Mouse (Mus musculus): ENCODE data around the gene Sfrp2. TPM values are rescaled to one million over a fixed set of nuclear protein-coding genes. Genes with fewer than 3 reads are reported as not detected.

The Sfrp2 gene
- polyA plus RNA-seq (2017; shearing (Covaris generic)) = 10 to 100 TPM in 1 of 2 experiments, 1 to 10 TPM in 1; 4.7 to 10.3 TPM

GRCm38 (mm10) chr3:83765871-83766725, at the start of gene Sfrp2:
Sfrp2 (plus strand) TSS chr3:83766321.
- peak; percentile 26 for ATAC-seq

GRCm38 (mm10) chr3:83717643-83718231, 48.4 kb upstream of the Sfrp2 start:
- no peak for ATAC-seq

- no peak for ATAC-seq
These were observed 47.5 kb upstream of the Sfrp2 start for GRCm38 (mm10) chr3:83718662-83719061.

- ATAC-seq = no peak
These were observed 37.9 kb upstream of the Sfrp2 start for GRCm38 (mm10) chr3:83728223-83728622.

GRCm38 (mm10) chr3:83728675-83729390, 37.3 kb upstream of the Sfrp2 start:
- no peak for ATAC-seq

- no peak for ATAC-seq
These were observed 32.1 kb upstream of the Sfrp2 start for GRCm38 (mm10) chr3:83733985-83734384.

- no peak for ATAC-seq
These were observed 29.1 kb upstream of the Sfrp2 start for GRCm38 (mm10) chr3:83736980-83737379.

- no peak for ATAC-seq
These were observed 25.9 kb upstream of the Sfrp2 start for GRCm38 (mm10) chr3:83740246-83740645.

GRCm38 (mm10) chr3:83747276-83747675, 18.8 kb upstream of the Sfrp2 start:
- ATAC-seq = no peak

- no peak for ATAC-seq
These were observed 18.2 kb upstream of the Sfrp2 start for GRCm38 (mm10) chr3:83747895-83748294.

- ATAC-seq = no peak
These were observed 14.5 kb upstream of the Sfrp2 start for GRCm38 (mm10) chr3:83751625-83752024.

- ATAC-seq = no peak
These were observed 13.9 kb upstream of the Sfrp2 start for GRCm38 (mm10) chr3:83752196-83752595.

- no peak for ATAC-seq
These were observed 11.0 kb upstream of the Sfrp2 start for GRCm38 (mm10) chr3:83755043-83755635.

- no peak for ATAC-seq
These were observed 10.5 kb upstream of the Sfrp2 start for GRCm38 (mm10) chr3:83755666-83756065.

GRCm38 (mm10) chr3:83762361-83762760, 3.8 kb upstream of the Sfrp2 start:
- ATAC-seq = no peak

GRCm38 (mm10) chr3:83763551-83764548, 2.3 kb upstream of the Sfrp2 start:
- ATAC-seq = peak; percentile 63

- no peak for ATAC-seq
These were observed 577 bp downstream of the Sfrp2 start for GRCm38 (mm10) chr3:83766726-83767070.

GRCm38 (mm10) chr3:83767121-83767520, 1.0 kb downstream of the Sfrp2 start:
- no peak for ATAC-seq

- no peak for ATAC-seq
These were observed 2.3 kb downstream of the Sfrp2 start for GRCm38 (mm10) chr3:83768293-83769035.

- ATAC-seq = no peak
These were observed 2.9 kb downstream of the Sfrp2 start for GRCm38 (mm10) chr3:83769036-83769410.
